Mouse (Mus musculus) spleen, adult 10 weeks (tissue): Measurements from ENCODE around the gene Fbxo40. TPM values are rescaled to one million over a fixed set of nuclear protein-coding genes. Genes with fewer than 3 reads are reported as not detected.

Source experiments
- polyA plus RNA-seq: library from polyadenylated mRNA; stranded (reverse); fragments of 350-450 nt; fragmentation: Illumina TruSeq; extraction: RNeasy Lipid Tissue Mini Kit (QIAGEN cat#74804); gene quantifications from one replicate; pipeline ENCODE4 v1.2.3, GENCODE M21; 2015; ENCODE audit warnings: low replicate concordance; ENCODE audit not compliant: insufficient read depth

Fbxo40 gene
- polyA plus RNA-seq = 0.44 TPM

GRCm38 (mm10) chr16:36989999-36990625, at the start of gene Fbxo40:
TSS of gene Fbxo40 (minus strand) at chr16:36990467.

GRCm38 (mm10) chr16:37011061-37011921, 21.0 kb upstream of the Fbxo40 start, which contains the start of gene Polq:
TSS of gene Polq (plus strand) at chr16:37011786.

GRCm38 (mm10) chr16:36934841-36935620, 55.2 kb downstream of the Fbxo40 start, which contains the start of gene Hcls1:
TSS of gene Hcls1 (plus strand) at chr16:36934983.

Other genes starting within 250 kb of the Fbxo40 start
- 35.8 TPM for gene Slc15a2, start 205.5 kb downstream of the Fbxo40 start, polyA plus RNA-seq
- gene Iqcb1, start 162.1 kb downstream of the Fbxo40 start, polyA plus RNA-seq = 22.3 TPM
- 14.8 TPM for gene Eaf2, start 115.5 kb downstream of the Fbxo40 start, polyA plus RNA-seq
- gene Golgb1, start 115.3 kb downstream of the Fbxo40 start, polyA plus RNA-seq = 35.9 TPM
- gene Hcls1, start 55.5 kb downstream of the Fbxo40 start, polyA plus RNA-seq = 236 TPM
- gene Polq, start 21.3 kb upstream of the Fbxo40 start, polyA plus RNA-seq = 8.0 TPM